Mouse (Mus musculus): ENCODE data around the gene Heca. TPM values are rescaled to one million over a fixed set of nuclear protein-coding genes. Genes with fewer than 3 reads are reported as not detected.
"Not testable (repeated sequence)": the region's sequence is repeated elsewhere in the genome, so short reads cannot be mapped to it uniquely, and the experiment has no call there.

Heca gene
- polyA plus RNA-seq (2014; fragmentation: Nextera tagmentation; extraction: Ambion mirVana): 6.7 and 8.1 TPM in 2 replicates

- ATAC-seq (ENCODE audit: low FRiP score): peak; percentile 97
- Histone ChIP-seq H3K4me1 (replicated peaks; ENCODE audit: control insufficient read depth, insufficient read depth, low read length) (peaks cover 15% of the 10 kb centered on the region), H3K9ac (peak within 1 kb of the TSS; percentile 95), H3K4me3 (replicated peaks; ENCODE audit: low read length) (peak within 1 kb of the TSS; percentile 88), H3K36me3 (replicated peaks; ENCODE audit: control insufficient read depth, insufficient read depth) (no peaks in the 10 kb centered on the region), H3K27me3 (ENCODE audit: control insufficient read depth, insufficient read depth, low read length) (no peaks in the 10 kb centered on the region), H3K4me2 (replicated peaks) (peak within 1 kb of the TSS; percentile 60), H3K9me3 (ENCODE audit: control insufficient read depth, low read length) (no peaks in the 10 kb centered on the region), H3K27ac (peak within 1 kb of the TSS; percentile 92)
- 9% methylated on average over 42 of the region's 50 CpGs for WGBS
- peak; percentile 96 for DNase-seq (ENCODE audit: low spot score)
Observed at GRCm38 (mm10) chr10:17947960-17948730, at the start of gene Heca. Gene Heca (minus strand): TSS chr10:17948067.

GRCm38 (mm10) chr10:17990576-17990975 is 42.7 kb upstream of the Heca start:
- H3K4me3 ChIP-seq (replicated peaks; ENCODE audit: low read length): no peak overlapping the region
- H3K4me1 ChIP-seq (replicated peaks; ENCODE audit: control insufficient read depth, insufficient read depth, low read length): no peaks in the 10 kb centered on the region
- WGBS: 91% methylated on average over 4 of the region's 4 CpGs
- no peaks in the 10 kb centered on the region for H3K9me3 ChIP-seq (ENCODE audit: control insufficient read depth, low read length)
- no peaks in the 10 kb centered on the region for H3K36me3 ChIP-seq (replicated peaks; ENCODE audit: control insufficient read depth, insufficient read depth)
- no peak overlapping the region for H3K27ac ChIP-seq
- ATAC-seq (ENCODE audit: low FRiP score) (no peak), DNase-seq (ENCODE audit: low spot score) (no peak)
- no peak overlapping the region for H3K4me2 ChIP-seq (replicated peaks)
- H3K27me3 ChIP-seq (ENCODE audit: control insufficient read depth, insufficient read depth, low read length): no peaks in the 10 kb centered on the region
- no peak overlapping the region for H3K9ac ChIP-seq

- Histone ChIP-seq H3K27me3 (ENCODE audit: control insufficient read depth, insufficient read depth, low read length) (no peaks in the 10 kb centered on the region), H3K27ac (no peak overlapping the region), H3K4me3 (replicated peaks; ENCODE audit: low read length) (no peak overlapping the region), H3K9ac (no peak overlapping the region), H3K4me1 (replicated peaks; ENCODE audit: control insufficient read depth, insufficient read depth, low read length) (no peaks in the 10 kb centered on the region), H3K4me2 (replicated peaks) (no peak overlapping the region), H3K9me3 (ENCODE audit: control insufficient read depth, low read length) (no peaks in the 10 kb centered on the region), H3K36me3 (replicated peaks; ENCODE audit: control insufficient read depth, insufficient read depth) (no peaks in the 10 kb centered on the region)
- DNase-seq (ENCODE audit: low spot score): no peak
- WGBS: 78% methylated on average over 6 of the region's 6 CpGs
- ATAC-seq (ENCODE audit: low FRiP score): no peak
Observed at GRCm38 (mm10) chr10:17989136-17989535, 41.3 kb upstream of the Heca start.

- no peak for DNase-seq (ENCODE audit: low spot score)
- no peaks in the 10 kb centered on the region for H3K36me3 ChIP-seq (replicated peaks; ENCODE audit: control insufficient read depth, insufficient read depth)
- 93% methylated on average over 8 of the region's 8 CpGs for WGBS
Observed at GRCm38 (mm10) chr10:17987823-17988423, 40.1 kb upstream of the Heca start.

GRCm38 (mm10) chr10:17983313-17983712 is 35.4 kb upstream of the Heca start:
- Histone ChIP-seq H3K4me3 (replicated peaks; ENCODE audit: low read length) (no peak overlapping the region), H3K4me1 (replicated peaks; ENCODE audit: control insufficient read depth, insufficient read depth, low read length) (no peaks in the 10 kb centered on the region), H3K27me3 (ENCODE audit: control insufficient read depth, insufficient read depth, low read length) (no peaks in the 10 kb centered on the region), H3K36me3 (replicated peaks; ENCODE audit: control insufficient read depth, insufficient read depth) (no peaks in the 10 kb centered on the region), H3K27ac (no peak overlapping the region), H3K9ac (no peak overlapping the region), H3K9me3 (ENCODE audit: control insufficient read depth, low read length) (no peaks in the 10 kb centered on the region), H3K4me2 (replicated peaks) (no peak overlapping the region)
- DNase-seq (ENCODE audit: low spot score) (peak; percentile 39), ATAC-seq (ENCODE audit: low FRiP score) (peak; percentile 43; the same call in 1 of the 2 replicates)
- 73% methylated on average over 2 of the region's 2 CpGs for WGBS

More at GRCm38 (mm10) chr10:17987823-17988423, 40.1 kb upstream of the Heca start:
- Histone ChIP-seq H3K4me2 (replicated peaks) (no peak overlapping the region), H3K9me3 (ENCODE audit: control insufficient read depth, low read length) (no peaks in the 10 kb centered on the region), H3K4me1 (replicated peaks; ENCODE audit: control insufficient read depth, insufficient read depth, low read length) (no peaks in the 10 kb centered on the region), H3K4me3 (replicated peaks; ENCODE audit: low read length) (no peak overlapping the region), H3K27ac (no peak overlapping the region), H3K27me3 (ENCODE audit: control insufficient read depth, insufficient read depth, low read length) (no peaks in the 10 kb centered on the region), H3K9ac (no peak overlapping the region)
- ATAC-seq (ENCODE audit: low FRiP score): no peak

- 87% methylated on average over 4 of the region's 4 CpGs for WGBS
- Histone ChIP-seq H3K36me3 (replicated peaks; ENCODE audit: control insufficient read depth, insufficient read depth) (no peaks in the 10 kb centered on the region), H3K4me1 (replicated peaks; ENCODE audit: control insufficient read depth, insufficient read depth, low read length) (no peaks in the 10 kb centered on the region), H3K27me3 (ENCODE audit: control insufficient read depth, insufficient read depth, low read length) (no peaks in the 10 kb centered on the region), H3K9me3 (ENCODE audit: control insufficient read depth, low read length) (no peaks in the 10 kb centered on the region), H3K27ac (no peak overlapping the region), H3K9ac (no peak overlapping the region), H3K4me3 (replicated peaks; ENCODE audit: low read length) (no peak overlapping the region), H3K4me2 (replicated peaks) (no peak overlapping the region)
- ATAC-seq (ENCODE audit: low FRiP score): no peak
- DNase-seq (ENCODE audit: low spot score): no peak
Observed at GRCm38 (mm10) chr10:17966090-17966489, 18.2 kb upstream of the Heca start.

- Histone ChIP-seq H3K4me1 (replicated peaks; ENCODE audit: control insufficient read depth, insufficient read depth, low read length) (peaks cover 8% of the 10 kb centered on the region), H3K4me2 (replicated peaks) (no peak overlapping the region), H3K9me3 (ENCODE audit: control insufficient read depth, low read length) (no peaks in the 10 kb centered on the region), H3K36me3 (replicated peaks; ENCODE audit: control insufficient read depth, insufficient read depth) (no peaks in the 10 kb centered on the region), H3K27me3 (ENCODE audit: control insufficient read depth, insufficient read depth, low read length) (no peaks in the 10 kb centered on the region), H3K27ac (no peak overlapping the region), H3K4me3 (replicated peaks; ENCODE audit: low read length) (no peak overlapping the region), H3K9ac (no peak overlapping the region)
- WGBS: 83% methylated on average over 5 of the region's 5 CpGs
- no peak for DNase-seq (ENCODE audit: low spot score)
- ATAC-seq (ENCODE audit: low FRiP score): no peak
Observed at GRCm38 (mm10) chr10:17950761-17951160, 2.9 kb upstream of the Heca start.

- H3K36me3 ChIP-seq (replicated peaks; ENCODE audit: control insufficient read depth, insufficient read depth): no peaks in the 10 kb centered on the region
- DNase-seq (ENCODE audit: low spot score): peak; percentile 44
- peak overlapping the region; percentile 60 for H3K4me2 ChIP-seq (replicated peaks)
- H3K27ac ChIP-seq: peak overlapping the region; percentile 92
- H3K4me1 ChIP-seq (replicated peaks; ENCODE audit: control insufficient read depth, insufficient read depth, low read length): peaks cover 15% of the 10 kb centered on the region
- peak overlapping the region; percentile 88 for H3K4me3 ChIP-seq (replicated peaks; ENCODE audit: low read length)
- H3K9me3 ChIP-seq (ENCODE audit: control insufficient read depth, low read length): no peaks in the 10 kb centered on the region
- H3K9ac ChIP-seq: peak overlapping the region; percentile 95
- ATAC-seq (ENCODE audit: low FRiP score): peak; percentile 77
- WGBS: under 1% methylated on average over 53 of the region's 110 CpGs
- no peaks in the 10 kb centered on the region for H3K27me3 ChIP-seq (ENCODE audit: control insufficient read depth, insufficient read depth, low read length)
Observed at GRCm38 (mm10) chr10:17947175-17947906, 526 bp downstream of the Heca start.

- Histone ChIP-seq H3K9ac (peak overlapping the region; percentile 95), H3K4me1 (replicated peaks; ENCODE audit: control insufficient read depth, insufficient read depth, low read length) (peaks cover 15% of the 10 kb centered on the region), H3K27ac (peak overlapping the region; percentile 92), H3K4me3 (replicated peaks; ENCODE audit: low read length) (peak overlapping the region; percentile 88), H3K4me2 (replicated peaks) (peak overlapping the region; percentile 60)
- not testable (repeated sequence) for H3K27me3 ChIP-seq (ENCODE audit: control insufficient read depth, insufficient read depth, low read length); H3K9me3 ChIP-seq (ENCODE audit: control insufficient read depth, low read length); DNase-seq (ENCODE audit: low spot score); ATAC-seq (ENCODE audit: low FRiP score); H3K36me3 ChIP-seq (replicated peaks; ENCODE audit: control insufficient read depth, insufficient read depth)
- 1% methylated on average over 4 of the region's 4 CpGs for WGBS
Observed at GRCm38 (mm10) chr10:17946799-17947174, 1.1 kb downstream of the Heca start.

All from hindbrain, embryonic 14.5 days (tissue).